Mouse (Mus musculus): ENCODE data around the gene Apol9b.
"Not testable (repeated sequence)": the region's sequence is repeated elsewhere in the genome, so short reads cannot be mapped to it uniquely, and the experiment has no call there.

DNA sequence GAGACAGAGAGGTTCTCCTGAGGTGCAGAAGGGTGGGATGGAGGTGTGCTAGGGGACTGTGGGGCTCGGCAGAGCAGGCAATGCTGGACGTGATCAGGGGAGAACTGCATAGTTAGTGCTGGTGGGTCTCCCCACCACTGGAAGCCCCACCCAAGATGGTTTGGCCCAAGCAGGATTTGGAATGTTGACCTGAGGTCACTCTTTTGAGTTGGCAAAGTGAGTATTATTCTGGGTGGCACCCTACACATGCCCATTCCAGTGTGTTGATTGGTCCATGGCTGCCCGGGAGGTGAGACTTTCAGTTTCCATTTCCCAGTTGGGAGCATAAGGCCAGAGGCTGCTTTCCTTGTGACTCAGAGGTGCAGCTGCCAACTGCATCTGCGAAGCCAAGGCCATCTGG lies at the start of gene Apol9b:
- not testable (repeated sequence) for TF ChIP-seq CTCF (IDR thresholded peaks at IDR 0.05; ENCODE audit: low read depth); EP300 (optimal IDR thresholded peaks at IDR 0.05)

All from stomach, postnatal 0 days (tissue).